In genomic region chr13:104288226-104288859, GRCm38 (mm10) we compare ENCODE assay signal across 8 mouse cellular contexts. TPM values are rescaled to one million over a fixed set of nuclear protein-coding genes. Genes with fewer than 3 reads are reported as not detected.
DNase-seq lines count a peak whose midpoint lies in the region; ATAC-seq lines count a peak whose summit lies in the region.

No protein-coding gene starts in this region.

- peak; percentile 68 for DNase-seq in ovary, adult 18-20 months (ENCODE audit: low spot score)
- DNase-seq in ovary, postnatal 14 days (ENCODE audit: low spot score), result no peak
- peak; percentile 45 to 73 for DNase-seq in cerebellum, postnatal 25 days
- DNase-seq in gastrocnemius, postnatal 10 days, result peak; percentile 62
- DNase-seq in left cerebral cortex, postnatal 4 days, result peak; percentile 72
- peak; percentile 59 for DNase-seq in skeletal muscle tissue, adult 2 months (ENCODE audit: low read depth, low spot score)

- H3K27ac ChIP-seq in hindbrain, embryonic 15.5 days (replicated peaks), result peak overlapping the region; percentile 58

- ATAC-seq in hindbrain, embryonic 15.5 days (ENCODE audit: low FRiP score, low read depth), result peak; percentile 38; the same call in 1 of the 2 replicates
- ATAC-seq in megakaryocyte progenitor cell, adult 5-6 weeks (replicated peaks; ENCODE audit: poor library complexity), result 0 out of 2 replicates have a peak, but pooled peaks have one; percentile 4

- peak overlapping the region; percentile 5; the same call in 1 of the 2 replicates for H3K9ac ChIP-seq in hindbrain, embryonic 15.5 days

- intact Hi-C loops in left cerebral cortex, postnatal 4 days (cut with DNase I), result loop anchor here (5.0 to 10.0 kb wide), 3 partner anchors 234 to 646 kb away; no protein-coding TSS in a partner anchor

- H3K4me1 ChIP-seq in hindbrain, embryonic 15.5 days (replicated peaks), result peaks cover 23% of the 10 kb centered on the region

- H3K9me3 ChIP-seq in hindbrain, embryonic 15.5 days, result no peaks in the 10 kb centered on the region

- no peaks in the 10 kb centered on the region for H3K27me3 ChIP-seq in hindbrain, embryonic 15.5 days

- H3K4me3 ChIP-seq in hindbrain, embryonic 15.5 days, result peak overlapping the region; percentile 41

- under 1% methylated on average over 7 of the region's 7 CpGs for WGBS in hindbrain, embryonic 15.5 days

- H3K4me2 ChIP-seq in hindbrain, embryonic 15.5 days, result peak overlapping the region; percentile 71

- no peaks in the 10 kb centered on the region for H3K36me3 ChIP-seq in hindbrain, embryonic 15.5 days

RNA-seq across cellular contexts. Expression of gene Adamts6, which starts 0.7 kb away (rescaled TPM):
- total RNA-seq in gastrocnemius, postnatal 10 days (2021), result 1 to 10 TPM; 1.1 to 1.9 TPM
- 1.2 and 1.8 TPM in 2 replicates for polyA plus RNA-seq in hindbrain, embryonic 15.5 days (2015; fragmentation: Nextera tagmentation; extraction: Ambion mirVana)
- total RNA-seq in left cerebral cortex, postnatal 4 days (2021), result 1 to 10 TPM; 3.5 to 3.7 TPM
- total RNA-seq in megakaryocyte progenitor cell, adult 5-6 weeks (2015), result 0.99 and 2.3 TPM in 2 replicates
- 1.5 and 2.5 TPM in 2 replicates for total RNA-seq in megakaryocyte progenitor cell, adult 5-6 weeks (2017)

RNA-seq across cellular contexts. Expression of gene Ppwd1, which starts 59.7 kb away (rescaled TPM):
- total RNA-seq in gastrocnemius, postnatal 10 days (2021), result 1 to 10 TPM; 6.3 to 9.6 TPM
- polyA plus RNA-seq in hindbrain, embryonic 15.5 days (2015; fragmentation: Nextera tagmentation; extraction: Ambion mirVana), result 6.2 and 7.7 TPM in 2 replicates
- total RNA-seq in left cerebral cortex, postnatal 4 days (2021), result 10 to 100 TPM; 10.9 to 12.5 TPM
- total RNA-seq in megakaryocyte progenitor cell, adult 5-6 weeks (2015), result 45.7 and 48.1 TPM in 2 replicates
- total RNA-seq in megakaryocyte progenitor cell, adult 5-6 weeks (2017), result 33.0 and 44.7 TPM in 2 replicates

RNA-seq across cellular contexts. Expression of gene Cenpk, which starts 59.9 kb away (rescaled TPM):
- total RNA-seq in gastrocnemius, postnatal 10 days (2021), result 1 to 10 TPM; 2.6 to 3.1 TPM
- polyA plus RNA-seq in hindbrain, embryonic 15.5 days (2015; fragmentation: Nextera tagmentation; extraction: Ambion mirVana), result 16.2 and 17.7 TPM in 2 replicates
- total RNA-seq in left cerebral cortex, postnatal 4 days (2021), result 1 to 10 TPM; 3.4 to 5.1 TPM
- total RNA-seq in megakaryocyte progenitor cell, adult 5-6 weeks (2015), result 43.2 and 43.9 TPM in 2 replicates
- 101 and 184 TPM in 2 replicates for total RNA-seq in megakaryocyte progenitor cell, adult 5-6 weeks (2017)

Comparison
In these comparisons a context has a peak if more than half of its experiments do, and no peak if none do; other contexts are left out.
1. RNA of gene Cenpk, which starts 59.9 kb away (total RNA-seq): 43.2 to 184 TPM in megakaryocyte progenitor cell, adult 5-6 weeks; 3.4 to 5.1 TPM in left cerebral cortex, postnatal 4 days and 2.6 to 3.1 TPM in gastrocnemius, postnatal 10 days; every median in the first group is over 4 times any median in the second.